Mouse (Mus musculus) heart, embryonic 10.5 days (tissue): Measurements from ENCODE around the gene Izumo1. TPM values are rescaled to one million over a fixed set of nuclear protein-coding genes. Genes with fewer than 3 reads are reported as not detected.

Experiments
- DNase-seq: peaks from one replicate; pipeline ENCODE4 v3.0.0-alpha.2; 2017; ENCODE audit warnings: low spot score
- H3K27ac ChIP-seq: fragments of 300-500 bp; sonication (generic); 2 replicates; pipeline ENCODE4 v1.5.1; 2016; ENCODE audit warnings: mild to moderate bottlenecking
- H3K27me3 ChIP-seq: fragments of 300-500 bp; sonication (generic); 2 replicates; pipeline ENCODE4 v1.6.1; 2016; ENCODE audit warnings: mild to moderate bottlenecking; ENCODE audit not compliant: poor library complexity, insufficient read depth, severe bottlenecking
- H3K36me3 ChIP-seq: fragments of 300-500 bp; sonication (generic); 2 replicates; pipeline ENCODE4 v1.6.1; 2016; ENCODE audit warnings: mild to moderate bottlenecking, moderate library complexity
- H3K4me1 ChIP-seq: fragments of 300-500 bp; sonication (generic); 2 replicates; pipeline ENCODE4 v1.6.1; 2016; ENCODE audit warnings: mild to moderate bottlenecking
- H3K4me3 ChIP-seq: fragments of 300-500 bp; sonication (generic); 2 replicates; pipeline ENCODE4 v1.5.1; 2016; ENCODE audit warnings: mild to moderate bottlenecking, moderate library complexity
- H3K9me3 ChIP-seq: fragments of 300-500 bp; sonication (generic); 2 replicates; pipeline ENCODE4 v1.6.1; 2016; ENCODE audit warnings: mild to moderate bottlenecking, moderate library complexity
- WGBS: fragments of 180-500 bp; shearing (Covaris S2); methylation state at CpG from one replicate; pipeline ENCODE4 v1.1.7; 2016; 5-methylcytosine and 5-hydroxymethylcytosine counted together
- polyA plus RNA-seq: library from polyadenylated mRNA; unstranded; fragments of >200 nt; fragmentation: Nextera tagmentation; extraction: Ambion mirVana; gene quantifications from 2 replicates; pipeline ENCODE4 v1.2.1, GENCODE M21; 2016

Izumo1 gene
- polyA plus RNA-seq, 1 experiment from 2014 or later: 0.49 TPM

DNA sequence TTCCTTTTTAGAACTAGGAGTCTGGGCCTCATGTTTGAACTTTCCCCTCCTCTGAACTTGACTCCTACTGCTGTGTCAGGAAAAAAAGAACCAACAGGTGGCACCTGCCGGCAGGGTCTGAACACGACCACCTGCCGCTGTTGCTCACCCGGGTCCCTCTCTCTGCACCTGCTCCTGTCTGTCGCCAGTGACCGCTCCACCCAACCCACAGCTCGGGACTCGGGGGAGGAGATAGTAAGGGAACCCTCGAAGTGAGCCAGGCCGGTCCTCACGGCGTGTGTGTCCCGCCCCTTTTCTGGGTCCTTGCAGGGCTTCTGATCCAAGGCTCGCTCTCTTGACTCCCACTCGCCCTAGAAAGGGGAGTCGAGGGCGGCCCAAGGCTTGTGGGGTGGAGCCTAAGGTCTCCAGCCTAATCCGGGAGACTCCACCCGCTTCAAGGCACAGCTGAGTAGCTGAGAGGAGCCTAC lies 18.0 kb downstream of the Izumo1 start, which contains the start of gene Mamstr:
Mamstr (plus strand) TSS at position 417 of the 467 bp plus-strand sequence.
- Histone ChIP-seq H3K27ac (peak within 1 kb of the TSS; percentile 43), H3K9me3 (no peaks in the 10 kb centered on the region), H3K36me3 (peaks cover 14% of the 10 kb centered on the region), H3K27me3 (peaks cover 8% of the 10 kb centered on the region; the same call in 1 of the 2 replicates), H3K4me1 (peaks cover 71% of the 10 kb centered on the region), H3K4me3 (peak within 1 kb of the TSS; percentile 38; the same call in 1 of the 2 replicates)
- no peak for DNase-seq
- 21% methylated on average over 19 of the region's 19 CpGs for WGBS

DNA sequence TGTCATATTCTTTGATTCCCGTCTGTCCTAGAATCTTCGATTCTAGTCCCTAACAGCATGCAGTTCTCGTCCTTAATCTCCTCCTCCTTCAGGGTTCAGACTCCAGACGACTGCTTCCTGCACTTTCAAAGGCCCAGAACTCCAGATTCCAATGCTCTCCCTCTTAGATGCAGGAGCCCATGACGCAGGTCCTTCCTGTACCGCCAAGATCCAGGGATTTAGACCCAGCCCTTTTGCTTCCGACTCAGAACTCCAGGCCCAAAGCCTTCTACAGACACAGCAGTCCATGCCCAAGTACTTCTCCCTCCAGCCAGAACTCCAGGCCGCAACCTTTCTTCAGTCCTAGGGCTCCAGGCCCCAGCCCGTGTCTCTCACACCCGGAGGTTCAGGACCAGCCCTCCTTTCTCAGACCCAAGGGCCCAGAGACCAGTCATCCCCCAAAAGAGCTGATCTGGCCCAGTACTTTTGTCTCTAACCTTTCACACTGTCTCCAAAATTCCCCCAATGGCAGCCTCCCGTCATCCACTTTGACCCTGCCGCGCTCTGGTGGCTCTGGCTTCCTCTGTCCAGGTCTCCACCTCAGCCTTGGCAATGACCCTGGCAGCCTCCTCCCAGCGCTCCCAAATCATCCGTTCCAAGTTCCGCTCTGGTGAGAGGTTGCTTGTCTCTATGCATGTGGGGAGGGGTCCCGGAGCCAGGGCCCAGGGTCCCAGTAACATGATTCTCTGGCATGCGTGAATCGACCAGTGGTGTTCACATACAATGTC lies 18.8 kb downstream of the Izumo1 start:
- no peak for DNase-seq
- Histone ChIP-seq H3K27me3 (peaks cover 8% of the 10 kb centered on the region; the same call in 1 of the 2 replicates), H3K9me3 (no peaks in the 10 kb centered on the region), H3K4me1 (peaks cover 77% of the 10 kb centered on the region), H3K36me3 (peaks cover 14% of the 10 kb centered on the region), H3K27ac (peak overlapping the region; percentile 43; the same call in 1 of the 2 replicates), H3K4me3 (no peak overlapping the region)
- WGBS: 72% methylated on average over 19 of the region's 19 CpGs

DNA sequence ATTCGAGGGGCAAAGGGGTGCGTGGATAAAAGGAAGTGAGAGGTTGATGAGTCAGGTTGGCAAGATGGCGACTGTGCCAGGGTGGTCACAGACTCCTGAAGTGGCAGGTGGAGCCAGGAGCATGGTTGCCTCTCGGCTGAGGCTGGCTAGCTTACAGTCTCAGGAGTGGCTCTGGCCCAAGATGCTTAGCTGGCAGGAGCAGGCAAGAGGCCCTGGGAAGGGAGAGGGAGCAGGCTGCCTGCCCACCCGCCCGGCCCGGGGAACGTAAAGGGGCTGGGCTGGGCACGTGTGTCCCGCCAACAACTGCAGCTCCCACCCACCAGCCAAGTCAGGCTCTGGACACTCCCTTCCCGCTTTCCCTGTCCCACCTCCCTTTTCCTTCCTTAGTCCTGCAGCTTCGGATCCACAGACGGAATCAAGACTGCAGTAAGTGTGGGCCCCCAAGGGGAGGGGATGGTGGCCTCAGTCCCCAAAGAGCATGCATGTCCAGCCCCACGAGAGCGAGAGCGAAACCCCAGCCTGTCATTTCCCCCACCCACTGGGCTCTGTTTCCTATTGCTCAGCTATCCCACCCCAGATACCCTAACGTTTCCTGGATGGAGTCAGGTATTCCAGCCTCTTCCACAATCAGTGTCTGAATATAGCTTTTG lies 19.9 kb downstream of the Izumo1 start:
- Histone ChIP-seq H3K27ac (peak overlapping the region; percentile 44; the same call in 1 of the 2 replicates), H3K9me3 (no peaks in the 10 kb centered on the region), H3K36me3 (peaks cover 7% of the 10 kb centered on the region), H3K4me3 (0 out of 2 replicates have a peak overlapping the region, but pooled peaks have one; percentile 23), H3K27me3 (peaks cover 8% of the 10 kb centered on the region; the same call in 1 of the 2 replicates), H3K4me1 (peaks cover 72% of the 10 kb centered on the region)
- no peak for DNase-seq
- WGBS: 62% methylated on average over 17 of the region's 17 CpGs

DNA sequence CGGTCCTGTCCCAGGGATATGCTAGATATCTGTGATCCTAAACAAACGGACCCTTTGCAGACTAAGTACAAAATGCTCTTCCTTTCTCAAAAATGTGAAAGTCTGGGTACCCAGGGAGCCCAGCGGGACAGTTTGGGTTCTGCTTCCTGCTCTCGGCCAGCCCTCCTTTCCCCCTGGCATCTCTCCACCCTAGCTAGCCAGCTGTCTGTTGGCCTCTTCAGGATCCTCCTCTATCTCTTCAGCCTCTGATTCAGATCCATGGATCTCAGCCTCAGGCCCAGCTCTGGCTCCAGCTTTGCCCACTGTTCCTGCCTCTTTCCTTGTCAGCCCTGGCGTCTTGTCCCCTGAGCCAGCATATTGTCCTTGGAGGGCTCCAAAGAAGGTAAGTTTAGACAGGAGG lies 20.5 kb downstream of the Izumo1 start:
- no peak for DNase-seq
- Histone ChIP-seq H3K4me3 (no peak overlapping the region), H3K27ac (peak overlapping the region; percentile 4; the same call in 1 of the 2 replicates), H3K36me3 (peaks cover 2% of the 10 kb centered on the region; the same call in 1 of the 2 replicates), H3K27me3 (peaks cover 8% of the 10 kb centered on the region; the same call in 1 of the 2 replicates), H3K9me3 (no peaks in the 10 kb centered on the region), H3K4me1 (peaks cover 69% of the 10 kb centered on the region)
- WGBS: 63% methylated on average over 5 of the region's 5 CpGs

DNA sequence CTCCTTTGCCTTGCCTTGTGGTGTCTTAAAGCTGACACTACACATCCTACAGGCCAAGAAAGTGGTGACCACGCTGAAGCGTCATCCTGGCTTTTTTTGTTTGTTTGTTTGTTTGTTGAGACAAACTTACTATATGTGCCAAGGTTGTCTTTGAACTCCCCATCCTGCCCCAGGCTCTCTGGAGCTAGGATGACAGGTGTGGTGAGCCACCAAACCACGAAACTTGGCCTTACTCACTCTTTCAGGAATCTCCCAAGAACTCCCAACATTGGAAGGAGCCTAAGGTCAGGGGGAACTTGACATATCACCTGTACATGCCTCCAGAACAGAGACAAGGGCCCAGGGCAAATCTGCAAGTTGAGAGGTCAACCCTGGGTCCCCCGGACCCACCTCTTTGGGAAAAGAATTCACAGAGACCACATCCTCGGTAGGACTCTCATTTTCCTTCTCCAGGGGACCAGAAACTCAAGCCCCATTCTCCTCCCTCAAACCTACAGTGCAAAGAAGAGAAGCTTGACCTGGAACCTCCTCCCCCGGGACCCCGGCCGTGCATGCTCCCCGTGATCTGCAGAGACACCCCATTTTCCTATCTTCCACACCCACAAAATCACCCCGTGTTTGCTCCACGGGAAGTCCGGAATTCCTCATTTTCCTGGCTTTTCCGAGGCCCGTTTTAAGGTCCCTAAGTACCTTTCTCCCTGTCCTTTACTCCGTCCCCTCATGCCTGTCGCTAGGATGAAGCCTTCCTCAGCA lies 21.1 kb downstream of the Izumo1 start:
- Histone ChIP-seq H3K4me1 (peaks cover 73% of the 10 kb centered on the region), H3K36me3 (no peaks in the 10 kb centered on the region; the same call in 1 of the 2 replicates), H3K27me3 (peaks cover 8% of the 10 kb centered on the region; the same call in 1 of the 2 replicates), H3K27ac (peak overlapping the region; percentile 90), H3K4me3 (peak overlapping the region; percentile 61), H3K9me3 (no peaks in the 10 kb centered on the region)
- no peak for DNase-seq
- 42% methylated on average over 16 of the region's 16 CpGs for WGBS

DNA sequence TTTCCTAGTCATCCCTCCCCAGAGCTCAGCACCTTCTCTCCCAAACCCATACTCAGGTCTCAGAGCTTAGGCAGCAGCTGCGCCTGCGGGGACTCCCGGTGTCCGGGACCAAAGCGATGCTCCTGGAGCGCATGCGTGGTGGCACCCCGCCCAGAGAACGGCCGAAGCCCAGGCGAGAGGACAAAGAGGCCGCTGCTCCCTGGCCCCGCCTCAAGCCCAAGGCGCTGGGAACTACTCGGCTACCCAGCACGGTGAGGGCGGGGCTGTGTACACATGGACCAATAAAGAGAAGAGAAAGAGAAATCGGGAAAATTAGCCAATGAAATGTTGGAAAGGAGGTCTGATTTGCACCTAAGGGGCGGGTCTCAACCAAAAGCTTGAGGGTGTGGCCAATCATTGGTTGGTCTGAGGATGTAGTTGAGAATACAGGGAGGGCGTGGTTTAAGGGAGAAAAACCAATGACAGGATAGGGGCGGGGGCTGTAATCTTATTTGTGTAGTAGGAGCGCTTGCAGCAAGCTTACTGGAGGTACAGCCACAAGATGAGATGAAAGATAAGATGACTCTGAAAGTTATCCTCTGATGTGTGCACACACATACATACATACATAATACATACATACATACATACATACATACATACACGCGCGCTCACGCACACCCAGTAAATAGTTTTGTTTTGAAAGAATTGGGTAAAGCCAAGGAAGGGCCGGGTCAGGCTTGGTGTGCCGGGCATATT lies 22.0 kb downstream of the Izumo1 start:
- 5% methylated on average over 28 of the region's 28 CpGs for WGBS
- Histone ChIP-seq H3K9me3 (no peaks in the 10 kb centered on the region), H3K36me3 (no peaks in the 10 kb centered on the region), H3K27ac (peak overlapping the region; percentile 90), H3K4me1 (peaks cover 64% of the 10 kb centered on the region), H3K27me3 (peaks cover 8% of the 10 kb centered on the region; the same call in 1 of the 2 replicates), H3K4me3 (peak overlapping the region; percentile 61)
- DNase-seq: peak; percentile 98

- WGBS: 9% methylated on average over 18 of the region's 18 CpGs
- Histone ChIP-seq H3K36me3 (no peaks in the 10 kb centered on the region), H3K27ac (peak overlapping the region; percentile 77), H3K4me3 (peak overlapping the region; percentile 61), H3K4me1 (peaks cover 63% of the 10 kb centered on the region), H3K9me3 (no peaks in the 10 kb centered on the region), H3K27me3 (peaks cover 8% of the 10 kb centered on the region; the same call in 1 of the 2 replicates)
- no peak for DNase-seq
Measured at GRCm38 (mm10) chr7:45644183-45644582, 22.6 kb downstream of the Izumo1 start.

DNA sequence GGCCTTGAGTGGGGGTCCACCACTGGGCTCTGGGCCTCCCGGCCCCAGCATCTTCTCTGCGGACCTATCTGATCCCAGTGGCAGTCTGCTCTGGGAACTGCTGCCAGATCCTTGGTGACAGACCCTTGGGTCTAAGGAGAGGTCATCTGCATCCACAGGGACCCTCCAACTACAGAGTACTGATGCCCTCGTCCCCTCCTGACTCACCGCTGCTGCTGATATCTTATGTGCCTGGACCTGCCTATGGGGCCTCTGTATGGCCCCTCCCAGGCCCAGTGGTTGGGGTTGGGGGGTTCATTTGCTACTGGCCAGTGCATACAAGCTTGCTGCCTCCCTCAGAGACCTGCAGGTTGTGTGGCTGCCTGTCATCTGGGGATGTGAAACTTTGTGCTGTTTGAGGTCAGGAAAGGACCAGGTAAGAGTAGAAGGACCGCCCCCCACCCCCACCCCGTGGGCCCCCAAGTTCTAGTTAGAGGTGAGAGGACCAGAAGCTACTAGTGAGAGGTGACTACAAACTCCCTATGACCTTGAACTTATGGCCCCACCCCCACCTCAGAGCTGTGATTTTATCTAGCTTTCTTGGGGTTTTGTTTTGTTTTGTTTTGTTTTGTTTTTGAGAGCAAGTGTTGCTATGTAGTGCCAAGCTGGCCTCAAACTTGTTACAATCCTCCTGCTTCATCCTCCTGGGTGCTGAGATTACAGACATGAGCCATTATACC lies 23.4 kb downstream of the Izumo1 start:
- Histone ChIP-seq H3K4me1 (peaks cover 61% of the 10 kb centered on the region), H3K9me3 (no peaks in the 10 kb centered on the region), H3K27me3 (peaks cover 8% of the 10 kb centered on the region; the same call in 1 of the 2 replicates), H3K27ac (peak overlapping the region; percentile 77; the same call in 1 of the 2 replicates), H3K4me3 (peak overlapping the region; percentile 61; the same call in 1 of the 2 replicates), H3K36me3 (no peaks in the 10 kb centered on the region)
- DNase-seq: no peak
- WGBS: 50% methylated on average over 6 of the region's 6 CpGs

DNA sequence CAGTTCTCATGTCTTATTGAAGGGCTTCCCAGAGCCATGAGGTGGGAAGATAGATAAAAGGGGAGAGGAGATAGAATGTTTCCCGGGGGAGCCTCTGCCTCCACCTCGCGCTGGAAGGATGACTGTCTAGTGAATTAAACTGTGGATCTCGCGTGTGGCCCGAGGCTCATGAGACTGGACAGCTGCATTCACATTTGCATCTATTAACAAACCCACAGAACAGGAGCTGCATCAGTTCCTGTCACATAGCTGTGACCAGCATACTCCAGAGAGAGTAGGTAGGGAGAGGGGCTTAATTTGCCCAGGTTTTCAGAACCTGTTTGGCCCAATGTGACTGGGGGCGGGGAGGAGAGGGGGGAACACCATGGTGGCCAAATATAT lies 24.0 kb downstream of the Izumo1 start:
- no peak overlapping the region for H3K4me3 ChIP-seq
- H3K27ac ChIP-seq: no peak overlapping the region
- no peaks in the 10 kb centered on the region for H3K9me3 ChIP-seq
- 86% methylated on average over 7 of the region's 7 CpGs for WGBS
- H3K27me3 ChIP-seq: peaks cover 3% of the 10 kb centered on the region; the same call in 1 of the 2 replicates
- no peak for DNase-seq
- H3K36me3 ChIP-seq: no peaks in the 10 kb centered on the region
- H3K4me1 ChIP-seq: peaks cover 63% of the 10 kb centered on the region

DNA sequence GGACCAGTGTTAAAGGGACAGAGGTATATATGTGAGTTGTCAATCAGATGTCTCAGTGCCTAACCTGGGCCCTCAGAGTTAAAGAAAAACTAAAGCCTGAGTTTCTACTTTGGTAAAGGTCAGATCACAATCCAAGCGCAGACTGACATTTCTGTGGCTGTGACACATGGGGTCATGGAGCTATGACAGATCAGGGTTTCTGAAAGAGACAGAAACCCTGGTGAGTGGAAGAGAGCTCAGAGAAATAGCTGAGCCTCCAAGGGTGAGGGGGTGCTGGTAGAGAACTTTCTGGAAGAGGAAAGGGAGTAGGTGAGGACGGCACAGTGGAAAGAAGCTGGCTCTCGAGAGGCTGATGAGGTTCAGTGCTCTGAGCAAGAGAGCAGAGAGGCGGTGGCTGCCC lies 25.1 kb downstream of the Izumo1 start:
- Histone ChIP-seq H3K9me3 (no peaks in the 10 kb centered on the region), H3K4me1 (peaks cover 53% of the 10 kb centered on the region), H3K4me3 (no peak overlapping the region), H3K27ac (no peak overlapping the region), H3K36me3 (no peaks in the 10 kb centered on the region), H3K27me3 (no peaks in the 10 kb centered on the region)
- no peak for DNase-seq
- WGBS: 74% methylated on average over 4 of the region's 4 CpGs

DNA sequence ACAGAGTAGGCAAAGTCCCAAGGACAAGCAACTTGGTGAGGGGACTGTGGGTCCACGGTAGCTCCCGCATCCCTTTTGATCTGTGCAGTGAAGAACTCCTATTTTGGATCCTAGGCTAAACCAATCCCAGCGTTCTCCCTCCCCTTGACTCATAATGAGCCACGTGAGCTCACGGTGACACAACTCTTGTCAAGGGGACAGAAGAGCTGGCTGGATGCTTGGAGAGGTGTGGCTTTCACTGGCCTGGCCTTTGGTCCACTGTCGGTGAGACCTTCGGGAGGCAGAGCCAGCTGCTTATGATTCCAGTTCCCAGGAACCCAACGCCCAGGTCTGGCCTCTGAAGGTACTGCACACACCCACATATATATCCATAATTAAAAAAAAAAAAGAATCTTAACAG lies 27.7 kb downstream of the Izumo1 start:
- no peak for DNase-seq

More for the DNA sequence above, 27.7 kb downstream of the Izumo1 start:
- Histone ChIP-seq H3K4me1 (peaks cover 33% of the 10 kb centered on the region), H3K4me3 (no peak overlapping the region), H3K27ac (peak overlapping the region; percentile 85), H3K9me3 (no peaks in the 10 kb centered on the region), H3K36me3 (no peaks in the 10 kb centered on the region), H3K27me3 (no peaks in the 10 kb centered on the region)
- 46% methylated on average over 8 of the region's 8 CpGs for WGBS
